Mouse (Mus musculus) heart, adult 18-20 months (tissue): ENCODE results near the gene Gm6351. TPM values are rescaled to one million over a fixed set of nuclear protein-coding genes. Genes with fewer than 3 reads are reported as not detected.
"Not testable (repeated sequence)": the region's sequence is repeated elsewhere in the genome, so short reads cannot be mapped to it uniquely, and the experiment has no call there.

Experiments
- DNase-seq, 2 experiments: peaks; one replicate each; pipeline ENCODE4 v3.0.0; 2021 to 2022; ENCODE audit warnings: mixed read lengths in 1 of 2
- long read RNA-seq, 2 experiments: library from polyadenylated mRNA; stranded (forward); transcript quantifications; one replicate each; pipeline ENCODE4 v2.0.0; 2021
- total RNA-seq, 2 experiments: library from RNA; stranded (reverse); gene quantifications; 2 replicates each; pipeline ENCODE4 v1.2.3; 2021

The Gm6351 gene
- total RNA-seq: not detected
- long read RNA-seq, experiment 1: 0 reads
- long read RNA-seq, experiment 2: 0 reads

- DNase-seq: not testable (repeated sequence)
These were observed at the start of gene Gm6351 for GRCm38 (mm10) chr5:94076085-94076484. Gene Gm6351, plus strand, starts transcription at chr5:94076385.

GRCm38 (mm10) chr5:94070445-94070844, 5.7 kb upstream of the Gm6351 start, which contains the start of gene BC061212:
Gene BC061212, minus strand, starts transcription at chr5:94070545.
- not testable (repeated sequence) for DNase-seq

Other genes with a start within 250 kb of the Gm6351 start
- gene Gm7792, start 232.6 kb upstream of the Gm6351 start, total RNA-seq: not detected
- gene Gm16429, start 147.3 kb upstream of the Gm6351 start, total RNA-seq: not detected
- gene BC061212, start 5.8 kb upstream of the Gm6351 start, total RNA-seq: not detected
- gene Gm3106, start 141.6 kb downstream of the Gm6351 start, total RNA-seq: not detected
- not detected for gene A430089I19Rik, start 230.4 kb downstream of the Gm6351 start, total RNA-seq
- not detected for gene Gm6502, start 238.1 kb downstream of the Gm6351 start, total RNA-seq